Mouse (Mus musculus): Measurements from ENCODE around the gene Ghrl. TPM values are rescaled to one million over a fixed set of nuclear protein-coding genes. Genes with fewer than 3 reads are reported as not detected.
A peak's percentile ranks its signal among the peaks of the same experiment; 100 is the strongest.

Ghrl gene
- polyA plus RNA-seq, 1 experiment from 2014 or later: 1.9 TPM

DNA sequence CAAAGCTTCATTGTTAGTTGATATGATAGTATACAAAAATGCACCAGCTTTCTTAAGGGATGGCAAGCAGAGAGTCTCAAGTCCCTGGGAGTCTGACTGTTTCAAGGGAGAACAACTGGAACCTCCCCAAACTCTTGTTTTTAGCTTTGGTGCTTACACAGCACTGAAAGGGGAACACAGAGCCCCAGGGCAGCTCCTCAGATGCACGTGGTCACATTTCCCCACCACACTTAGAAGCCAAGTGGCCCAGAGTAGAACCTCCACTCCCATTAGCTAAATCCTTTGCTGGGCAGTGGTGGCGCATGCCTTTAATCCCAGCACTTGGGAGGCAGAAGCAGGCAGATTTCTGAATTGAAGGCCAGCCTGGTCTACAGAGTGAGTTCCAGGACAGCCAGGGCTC is 21.7 kb upstream of the Ghrl start:
- H3K4me1 ChIP-seq (ENCODE audit: control insufficient read depth, low read depth, low read length): peaks cover 12% of the 10 kb centered on the region
- WGBS (ENCODE audit: insufficient replicate concordance): 55% methylated on average over 2 of the region's 2 CpGs
- no peaks in the 10 kb centered on the region for H3K9me3 ChIP-seq (replicated peaks; ENCODE audit: control insufficient read depth, low read length)
- H3K27me3 ChIP-seq (ENCODE audit: control insufficient read depth, insufficient read depth, low read depth, low read length): no peaks in the 10 kb centered on the region
- ATAC-seq (ENCODE audit: low read depth): no peak
- no peak overlapping the region for H3K27ac ChIP-seq (ENCODE audit: low read length)
- no peak overlapping the region for H3K4me2 ChIP-seq (ENCODE audit: low read depth, low read length)
- no peak overlapping the region for H3K4me3 ChIP-seq (ENCODE audit: low read depth, low read length)
- H3K36me3 ChIP-seq (ENCODE audit: control insufficient read depth, insufficient read depth): no peaks in the 10 kb centered on the region; the same call in 1 of the 2 replicates
- no peak overlapping the region for H3K9ac ChIP-seq (ENCODE audit: low read depth, low read length)

DNA sequence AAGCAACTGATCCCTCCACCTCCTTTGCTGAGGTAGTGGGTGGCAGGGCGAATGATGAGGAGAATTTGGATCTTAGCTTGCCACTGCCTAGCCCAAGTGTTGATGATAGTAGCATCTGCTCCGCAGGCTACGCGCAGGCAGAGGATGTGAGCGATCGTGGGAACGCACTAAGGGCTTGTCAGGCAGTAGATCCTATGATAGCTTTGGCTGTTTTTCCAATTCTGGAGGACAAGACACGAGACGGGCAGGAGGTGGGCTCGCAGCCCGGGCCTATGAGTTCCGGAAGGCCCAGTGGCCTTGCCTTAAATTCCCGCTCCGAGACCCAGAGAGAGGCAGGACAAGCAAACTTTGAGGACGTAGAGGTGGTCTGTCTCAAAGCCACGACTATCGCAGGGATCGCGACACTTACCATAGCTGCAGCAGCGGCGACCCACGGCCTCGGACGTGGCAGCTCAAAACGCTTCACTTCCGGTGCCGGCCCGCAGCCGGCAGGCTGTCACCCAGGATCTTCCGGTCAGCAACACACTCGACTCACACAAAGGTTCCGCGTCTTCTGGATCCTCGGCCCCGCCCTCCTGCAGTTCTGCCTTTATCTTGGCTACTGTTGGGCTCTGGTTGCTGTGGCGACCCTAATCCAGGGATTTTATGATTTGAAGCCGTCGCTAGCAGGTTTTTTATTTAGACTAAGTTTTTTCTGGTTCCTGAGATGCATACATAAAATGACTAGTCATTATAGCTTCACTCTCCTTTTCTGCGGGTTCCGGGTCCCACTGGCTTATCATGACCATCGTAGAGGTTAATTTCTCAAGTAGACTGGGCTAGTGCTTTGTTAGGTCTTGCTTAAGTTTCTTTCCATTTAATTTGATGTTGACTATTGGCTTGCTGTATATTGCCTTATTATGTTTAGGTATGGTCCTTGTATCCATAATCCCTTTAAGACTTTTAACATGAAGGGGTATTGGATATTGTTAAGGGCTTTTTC is 20.8 kb upstream of the Ghrl start, which contains the start of gene Sec13:
TSS of gene Sec13 (minus strand) at position 508 of the 982 bp plus-strand sequence.
- Histone ChIP-seq H3K27me3 (ENCODE audit: control insufficient read depth, insufficient read depth, low read depth, low read length) (no peaks in the 10 kb centered on the region), H3K9ac (ENCODE audit: low read depth, low read length) (peak within 1 kb of the TSS; percentile 86), H3K4me3 (ENCODE audit: low read depth, low read length) (peak within 1 kb of the TSS; percentile 85), H3K36me3 (ENCODE audit: control insufficient read depth, insufficient read depth) (peaks cover 7% of the 10 kb centered on the region), H3K27ac (ENCODE audit: low read length) (peak within 1 kb of the TSS; percentile 33; the same call in 1 of the 2 replicates), H3K4me1 (ENCODE audit: control insufficient read depth, low read depth, low read length) (peaks cover 12% of the 10 kb centered on the region), H3K9me3 (replicated peaks; ENCODE audit: control insufficient read depth, low read length) (no peaks in the 10 kb centered on the region), H3K4me2 (ENCODE audit: low read depth, low read length) (peak within 1 kb of the TSS; percentile 63)
- WGBS (ENCODE audit: insufficient replicate concordance): 5% methylated on average over 41 of the region's 41 CpGs
- peak; percentile 82 for ATAC-seq (ENCODE audit: low read depth)

DNA sequence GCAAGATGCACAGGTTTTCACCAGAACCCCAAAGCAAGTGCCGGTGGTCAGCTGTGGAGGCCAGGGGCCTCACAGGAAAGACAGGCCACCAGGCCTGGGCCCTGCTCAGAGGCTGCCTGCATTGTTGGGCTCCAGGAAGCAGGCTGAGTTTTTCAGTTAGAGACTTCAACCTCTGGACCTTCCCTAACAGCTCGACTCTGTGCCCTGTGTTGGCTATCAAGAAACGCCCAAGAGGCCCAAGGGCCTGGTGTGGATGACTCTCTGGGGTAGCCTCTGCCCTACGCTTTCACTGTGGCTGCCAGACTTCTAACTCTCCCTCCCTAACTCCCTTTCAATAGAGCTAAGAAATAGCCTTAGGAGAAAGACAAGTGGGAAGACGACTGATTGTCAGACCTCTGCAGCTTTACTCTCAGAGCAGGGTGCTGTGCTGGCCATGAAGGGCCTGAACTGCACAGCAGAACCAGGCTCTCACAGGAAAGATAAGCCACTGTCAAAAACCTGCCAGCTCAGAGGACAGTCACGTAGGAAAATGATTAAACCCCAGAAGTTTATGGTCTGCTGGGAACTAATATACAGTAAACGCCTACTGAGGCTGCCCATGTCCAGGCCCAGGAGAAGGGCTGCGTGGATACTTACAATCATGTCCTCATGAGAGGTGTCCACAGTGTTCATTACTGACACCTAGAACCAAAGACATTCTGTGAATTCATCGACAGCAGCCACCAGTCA is 17.8 kb upstream of the Ghrl start:
- Histone ChIP-seq H3K27ac (ENCODE audit: low read length) (no peak overlapping the region), H3K4me1 (ENCODE audit: control insufficient read depth, low read depth, low read length) (peaks cover 12% of the 10 kb centered on the region), H3K27me3 (ENCODE audit: control insufficient read depth, insufficient read depth, low read depth, low read length) (no peaks in the 10 kb centered on the region), H3K9ac (ENCODE audit: low read depth, low read length) (no peak overlapping the region), H3K4me3 (ENCODE audit: low read depth, low read length) (no peak overlapping the region), H3K36me3 (ENCODE audit: control insufficient read depth, insufficient read depth) (peaks cover 20% of the 10 kb centered on the region), H3K9me3 (replicated peaks; ENCODE audit: control insufficient read depth, low read length) (no peaks in the 10 kb centered on the region), H3K4me2 (ENCODE audit: low read depth, low read length) (no peak overlapping the region)
- 74% methylated on average over 9 of the region's 9 CpGs for WGBS (ENCODE audit: insufficient replicate concordance)
- no peak for ATAC-seq (ENCODE audit: low read depth)

DNA sequence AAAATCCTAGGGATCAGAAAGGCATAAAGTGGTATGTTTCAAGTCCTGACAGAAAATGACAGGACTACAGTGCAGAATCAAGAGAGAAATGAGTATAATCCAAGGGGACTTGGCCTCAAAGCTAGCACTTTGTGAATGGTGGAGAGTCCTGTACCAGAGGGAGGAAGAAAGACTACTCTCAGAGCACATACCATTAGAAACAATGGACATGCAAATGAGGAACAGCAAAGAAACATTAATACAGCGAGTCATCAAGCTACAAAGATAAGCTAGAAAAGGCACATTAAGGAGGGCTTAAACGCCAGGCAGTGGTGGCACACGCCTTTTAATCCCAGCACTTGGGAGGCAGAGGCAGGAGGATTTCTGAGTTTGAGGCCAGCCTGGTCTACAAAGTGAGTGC is 11.6 kb upstream of the Ghrl start:
- WGBS (ENCODE audit: insufficient replicate concordance): 77% methylated on average over 3 of the region's 3 CpGs

DNA sequence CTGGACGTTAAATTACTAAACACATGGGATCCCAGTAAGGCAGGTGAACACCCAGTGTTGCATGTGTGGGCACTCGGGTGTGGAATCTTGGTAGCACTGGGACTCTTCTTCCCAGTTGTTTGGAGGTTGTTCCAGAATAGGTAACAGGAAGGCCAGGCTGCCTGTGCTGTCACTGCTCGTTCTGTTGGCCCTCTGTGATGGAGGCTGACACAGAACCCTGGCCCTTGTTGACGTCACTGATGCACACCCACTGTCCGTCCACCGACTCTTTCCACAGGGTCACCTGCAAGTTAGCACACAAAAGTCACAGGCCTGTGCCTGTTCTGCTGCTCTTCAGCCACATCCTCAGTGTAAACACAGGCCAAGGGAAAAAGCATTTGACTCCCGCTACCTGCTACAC is 8.5 kb upstream of the Ghrl start:
- Histone ChIP-seq H3K27ac (ENCODE audit: low read length) (no peak overlapping the region), H3K9me3 (replicated peaks; ENCODE audit: control insufficient read depth, low read length) (no peaks in the 10 kb centered on the region), H3K27me3 (ENCODE audit: control insufficient read depth, insufficient read depth, low read depth, low read length) (no peaks in the 10 kb centered on the region), H3K4me2 (ENCODE audit: low read depth, low read length) (no peak overlapping the region), H3K36me3 (ENCODE audit: control insufficient read depth, insufficient read depth) (peaks cover 61% of the 10 kb centered on the region), H3K4me1 (ENCODE audit: control insufficient read depth, low read depth, low read length) (no peaks in the 10 kb centered on the region), H3K9ac (ENCODE audit: low read depth, low read length) (no peak overlapping the region), H3K4me3 (ENCODE audit: low read depth, low read length) (no peak overlapping the region)
- ATAC-seq (ENCODE audit: low read depth): no peak
- WGBS (ENCODE audit: insufficient replicate concordance): 71% methylated on average over 7 of the region's 7 CpGs

More for the DNA sequence above, 11.6 kb upstream of the Ghrl start:
- Histone ChIP-seq H3K4me1 (ENCODE audit: control insufficient read depth, low read depth, low read length) (no peaks in the 10 kb centered on the region), H3K4me3 (ENCODE audit: low read depth, low read length) (no peak overlapping the region), H3K27me3 (ENCODE audit: control insufficient read depth, insufficient read depth, low read depth, low read length) (no peaks in the 10 kb centered on the region), H3K27ac (ENCODE audit: low read length) (no peak overlapping the region), H3K4me2 (ENCODE audit: low read depth, low read length) (no peak overlapping the region), H3K36me3 (ENCODE audit: control insufficient read depth, insufficient read depth) (peaks cover 65% of the 10 kb centered on the region), H3K9ac (ENCODE audit: low read depth, low read length) (no peak overlapping the region), H3K9me3 (replicated peaks; ENCODE audit: control insufficient read depth, low read length) (no peaks in the 10 kb centered on the region)
- no peak for ATAC-seq (ENCODE audit: low read depth)

DNA sequence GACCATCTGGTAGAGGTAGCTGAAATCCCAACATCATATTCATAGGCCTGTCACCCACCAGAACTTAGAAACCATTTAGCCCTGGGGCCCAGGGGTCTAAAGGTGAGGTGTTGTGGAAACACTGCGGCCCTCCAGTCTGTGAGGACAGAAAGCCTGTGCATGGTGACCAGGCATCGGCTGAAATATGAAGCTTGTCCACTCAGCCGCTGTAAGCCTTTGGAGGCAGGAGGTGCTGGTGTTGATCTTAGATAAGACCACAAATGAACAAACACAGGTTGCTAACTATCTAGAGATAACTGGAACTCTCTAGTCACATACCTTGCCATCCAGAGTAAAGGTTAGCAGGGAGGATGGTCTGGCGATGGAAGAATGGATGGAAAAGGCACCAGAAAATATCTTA is 1.4 kb upstream of the Ghrl start:
- no peak overlapping the region for H3K4me3 ChIP-seq (ENCODE audit: low read depth, low read length)
- peaks cover 10% of the 10 kb centered on the region for H3K4me1 ChIP-seq (ENCODE audit: control insufficient read depth, low read depth, low read length)
- H3K9me3 ChIP-seq (replicated peaks; ENCODE audit: control insufficient read depth, low read length): no peaks in the 10 kb centered on the region
- H3K9ac ChIP-seq (ENCODE audit: low read depth, low read length): no peak overlapping the region
- peak overlapping the region; percentile 59 for H3K27ac ChIP-seq (ENCODE audit: low read length)
- H3K27me3 ChIP-seq (ENCODE audit: control insufficient read depth, insufficient read depth, low read depth, low read length): no peaks in the 10 kb centered on the region
- no peak overlapping the region for H3K4me2 ChIP-seq (ENCODE audit: low read depth, low read length)
- 69% methylated on average over 4 of the region's 4 CpGs for WGBS (ENCODE audit: insufficient replicate concordance)
- ATAC-seq (ENCODE audit: low read depth): peak; percentile 81
- H3K36me3 ChIP-seq (ENCODE audit: control insufficient read depth, insufficient read depth): peaks cover 27% of the 10 kb centered on the region

DNA sequence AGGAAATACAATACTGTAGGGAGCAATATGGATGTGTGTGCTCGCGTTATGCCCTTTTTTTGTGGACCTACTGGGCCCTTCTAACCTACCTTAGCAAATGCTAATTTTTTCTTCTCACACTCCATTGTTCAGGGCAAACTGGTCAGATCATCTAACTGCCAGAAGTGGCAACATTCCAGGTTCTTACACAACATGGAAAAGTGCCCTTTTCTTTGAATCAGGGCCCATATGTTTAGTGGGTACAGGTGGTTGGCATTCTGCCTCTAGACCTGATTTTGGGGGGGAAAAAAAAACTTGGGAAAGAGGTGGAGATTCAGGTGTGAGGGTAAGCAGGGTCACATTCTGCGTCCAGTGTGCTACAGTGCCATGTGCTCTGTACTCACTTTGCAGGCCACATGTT is 2.1 kb downstream of the Ghrl start:
- H3K4me3 ChIP-seq (ENCODE audit: low read depth, low read length): no peak overlapping the region
- no peaks in the 10 kb centered on the region for H3K9me3 ChIP-seq (replicated peaks; ENCODE audit: control insufficient read depth, low read length)
- no peak overlapping the region for H3K9ac ChIP-seq (ENCODE audit: low read depth, low read length)
- 77% methylated on average over 3 of the region's 3 CpGs for WGBS (ENCODE audit: insufficient replicate concordance)
- peaks cover 40% of the 10 kb centered on the region for H3K36me3 ChIP-seq (ENCODE audit: control insufficient read depth, insufficient read depth)
- no peak overlapping the region for H3K4me2 ChIP-seq (ENCODE audit: low read depth, low read length)
- no peak overlapping the region for H3K27ac ChIP-seq (ENCODE audit: low read length)
- H3K4me1 ChIP-seq (ENCODE audit: control insufficient read depth, low read depth, low read length): peaks cover 18% of the 10 kb centered on the region
- H3K27me3 ChIP-seq (ENCODE audit: control insufficient read depth, insufficient read depth, low read depth, low read length): no peaks in the 10 kb centered on the region
- no peak for ATAC-seq (ENCODE audit: low read depth)

DNA sequence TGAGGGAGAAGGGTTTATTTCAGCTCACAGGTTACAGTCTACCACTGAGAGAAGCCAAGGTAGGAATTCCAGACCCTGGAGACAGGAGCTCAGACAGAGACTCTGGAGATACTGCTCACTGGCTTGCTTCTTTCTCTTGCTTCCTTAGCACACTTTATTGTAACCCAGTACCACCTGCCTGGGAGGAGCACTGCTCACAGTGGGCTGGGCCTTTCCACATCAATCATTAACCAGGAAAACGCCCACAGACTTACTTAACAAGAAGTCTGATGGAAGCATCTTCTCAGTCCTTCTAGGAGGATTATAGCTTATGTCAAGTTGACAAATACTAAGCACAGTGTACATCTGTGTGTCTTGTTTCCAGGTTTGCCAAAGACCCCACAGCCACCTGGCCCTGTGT is 4.9 kb downstream of the Ghrl start:
- Histone ChIP-seq H3K9ac (ENCODE audit: low read depth, low read length) (no peak overlapping the region), H3K4me3 (ENCODE audit: low read depth, low read length) (no peak overlapping the region), H3K4me2 (ENCODE audit: low read depth, low read length) (no peak overlapping the region), H3K4me1 (ENCODE audit: control insufficient read depth, low read depth, low read length) (peaks cover 10% of the 10 kb centered on the region), H3K27me3 (ENCODE audit: control insufficient read depth, insufficient read depth, low read depth, low read length) (no peaks in the 10 kb centered on the region), H3K9me3 (replicated peaks; ENCODE audit: control insufficient read depth, low read length) (no peaks in the 10 kb centered on the region), H3K36me3 (ENCODE audit: control insufficient read depth, insufficient read depth) (peaks cover 65% of the 10 kb centered on the region), H3K27ac (ENCODE audit: low read length) (no peak overlapping the region)
- WGBS (ENCODE audit: insufficient replicate concordance): 39% methylated on average over 1 of the region's 1 CpGs
- ATAC-seq (ENCODE audit: low read depth): no peak

DNA sequence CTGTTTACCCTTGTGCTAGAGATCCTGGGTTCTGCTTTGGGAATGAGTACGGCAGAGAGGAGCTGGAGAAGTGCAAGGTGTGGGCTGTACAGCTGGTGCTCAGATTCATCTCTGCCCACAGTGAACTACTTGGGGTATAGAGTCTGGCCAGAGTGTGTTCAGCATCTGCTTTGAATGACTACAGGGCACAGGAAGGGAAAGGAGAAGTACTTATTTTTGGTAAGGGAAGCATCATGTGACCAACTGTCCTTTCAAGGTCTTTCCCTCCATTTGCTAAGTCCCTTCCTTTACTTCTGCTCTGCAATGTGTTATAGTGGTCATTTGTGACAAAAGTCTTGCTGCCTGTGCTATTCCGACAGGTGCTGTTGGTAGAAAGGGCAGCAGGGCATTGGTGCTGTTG is 5.4 kb downstream of the Ghrl start:
- WGBS (ENCODE audit: insufficient replicate concordance): 74% methylated on average over 2 of the region's 2 CpGs
- ATAC-seq (ENCODE audit: low read depth): no peak

More for the DNA sequence above, 5.4 kb downstream of the Ghrl start:
- Histone ChIP-seq H3K36me3 (ENCODE audit: control insufficient read depth, insufficient read depth) (peaks cover 70% of the 10 kb centered on the region), H3K4me3 (ENCODE audit: low read depth, low read length) (no peak overlapping the region), H3K27ac (ENCODE audit: low read length) (no peak overlapping the region), H3K9me3 (replicated peaks; ENCODE audit: control insufficient read depth, low read length) (no peaks in the 10 kb centered on the region), H3K4me1 (ENCODE audit: control insufficient read depth, low read depth, low read length) (peaks cover 10% of the 10 kb centered on the region), H3K9ac (ENCODE audit: low read depth, low read length) (no peak overlapping the region), H3K27me3 (ENCODE audit: control insufficient read depth, insufficient read depth, low read depth, low read length) (no peaks in the 10 kb centered on the region), H3K4me2 (ENCODE audit: low read depth, low read length) (no peak overlapping the region)
